Mouse (Mus musculus) forebrain, embryonic 10.5 days (tissue): Measurements from ENCODE around the gene Sypl. TPM values are rescaled to one million over a fixed set of nuclear protein-coding genes. Genes with fewer than 3 reads are reported as not detected.
A peak's percentile ranks its signal among the peaks of the same experiment; 100 is the strongest.

Experiments
- DNase-seq: peaks from one replicate; pipeline ENCODE4 v3.0.0-alpha.2; 2017; ENCODE audit warnings: low spot score; ENCODE audit errors: extremely low spot score
- H3K27ac ChIP-seq: fragments of 300-500 bp; sonication (generic); 2 replicates; pipeline ENCODE4 v1.5.1; 2016; ENCODE audit warnings: mild to moderate bottlenecking
- H3K27me3 ChIP-seq: fragments of 300-500 bp; sonication (generic); 2 replicates; pipeline ENCODE4 v1.6.1; 2016; ENCODE audit warnings: mild to moderate bottlenecking; ENCODE audit not compliant: poor library complexity, severe bottlenecking
- H3K36me3 ChIP-seq: fragments of 300-500 bp; sonication (generic); replicated peaks from 2 replicates; pipeline ENCODE4 v1.6.1; 2016; ENCODE audit warnings: mild to moderate bottlenecking, moderate library complexity
- H3K4me1 ChIP-seq: fragments of 300-500 bp; sonication (generic); 2 replicates; pipeline ENCODE4 v1.6.1; 2016
- H3K4me3 ChIP-seq: fragments of 300-500 bp; sonication (generic); 2 replicates; pipeline ENCODE4 v1.5.1; 2016; ENCODE audit warnings: mild to moderate bottlenecking, moderate library complexity
- H3K9me3 ChIP-seq: fragments of 300-500 bp; sonication (generic); 2 replicates; pipeline ENCODE4 v1.6.1; 2016; ENCODE audit warnings: mild to moderate bottlenecking, moderate library complexity
- WGBS: fragments of 180-500 bp; shearing (Covaris S2); methylation state at CpG from one replicate; pipeline ENCODE4 v1.1.7; 2016; 5-methylcytosine and 5-hydroxymethylcytosine counted together
- polyA plus RNA-seq: library from polyadenylated mRNA; unstranded; fragments of >200 nt; fragmentation: Nextera tagmentation; extraction: Ambion mirVana; gene quantifications from 2 replicates; pipeline ENCODE4 v1.2.1, GENCODE M21; 2016

The Sypl gene
- polyA plus RNA-seq, 1 experiment from 2014 or later: 48.6 TPM

DNA sequence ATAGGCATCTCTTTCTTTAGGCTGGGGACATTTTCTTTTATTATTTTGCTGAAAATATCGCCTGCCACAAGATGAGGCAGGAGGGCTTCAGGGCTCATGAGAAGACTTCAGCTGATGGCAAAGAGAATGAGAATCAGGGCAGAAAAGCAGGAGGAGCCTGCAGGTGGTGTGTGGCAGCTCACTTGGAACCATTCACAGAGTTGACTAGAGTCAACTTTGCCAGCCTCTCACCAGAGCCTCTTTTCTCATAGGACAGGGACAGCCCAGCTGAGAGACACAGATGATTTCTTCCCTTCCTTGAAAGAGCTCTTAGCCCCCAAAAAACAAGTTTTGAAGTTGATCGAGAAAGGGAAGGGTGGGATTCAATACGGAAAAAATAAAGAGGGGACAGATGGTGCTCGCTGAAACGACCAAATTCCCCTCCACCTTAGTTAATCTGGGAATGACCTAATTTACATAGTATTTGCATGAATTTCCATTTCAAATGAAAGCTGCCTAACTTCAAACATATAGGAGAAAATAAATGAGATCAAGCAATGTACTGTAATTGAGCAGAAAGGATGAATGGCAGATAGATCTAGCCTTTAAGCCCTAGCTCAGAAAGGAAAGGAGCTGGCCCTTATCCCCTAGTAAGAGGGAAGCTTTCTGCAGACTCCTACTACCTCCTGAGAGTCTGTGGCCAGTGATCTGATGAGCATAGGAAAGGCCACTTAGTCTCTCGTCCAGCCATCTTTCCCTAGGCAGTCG is 60.5 kb downstream of the Sypl start:
- Histone ChIP-seq H3K36me3 (no peaks in the 10 kb centered on the region), H3K4me3 (no peak overlapping the region), H3K27me3 (no peaks in the 10 kb centered on the region), H3K27ac (no peak overlapping the region), H3K4me1 (no peaks in the 10 kb centered on the region), H3K9me3 (no peaks in the 10 kb centered on the region)
- DNase-seq: no peak
- WGBS: 71% methylated on average over 7 of the region's 7 CpGs

DNA sequence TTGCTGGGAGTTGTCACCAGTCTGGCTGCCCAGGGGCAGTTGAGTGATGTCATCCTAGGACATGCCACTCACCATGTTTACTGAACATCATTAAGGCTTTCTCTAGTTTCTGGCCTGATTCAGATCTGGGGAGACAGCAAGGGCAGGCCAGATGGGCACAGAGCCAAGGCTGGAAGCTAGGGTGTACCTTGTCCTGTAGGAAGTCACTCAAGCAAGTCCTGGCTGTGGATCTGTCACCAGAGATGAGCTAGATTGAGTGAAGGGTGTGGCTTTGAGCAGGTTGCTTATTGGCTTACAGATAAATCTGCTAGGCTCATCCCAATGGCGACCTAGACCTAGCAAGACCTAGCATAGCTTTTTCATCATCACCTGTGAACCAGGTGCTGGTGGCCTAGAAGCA is 61.4 kb downstream of the Sypl start:
- Histone ChIP-seq H3K27me3 (no peaks in the 10 kb centered on the region), H3K4me1 (no peaks in the 10 kb centered on the region), H3K4me3 (no peak overlapping the region), H3K27ac (no peak overlapping the region), H3K36me3 (no peaks in the 10 kb centered on the region), H3K9me3 (no peaks in the 10 kb centered on the region)
- DNase-seq: no peak
- 73% methylated on average over 1 of the region's 1 CpGs for WGBS

DNA sequence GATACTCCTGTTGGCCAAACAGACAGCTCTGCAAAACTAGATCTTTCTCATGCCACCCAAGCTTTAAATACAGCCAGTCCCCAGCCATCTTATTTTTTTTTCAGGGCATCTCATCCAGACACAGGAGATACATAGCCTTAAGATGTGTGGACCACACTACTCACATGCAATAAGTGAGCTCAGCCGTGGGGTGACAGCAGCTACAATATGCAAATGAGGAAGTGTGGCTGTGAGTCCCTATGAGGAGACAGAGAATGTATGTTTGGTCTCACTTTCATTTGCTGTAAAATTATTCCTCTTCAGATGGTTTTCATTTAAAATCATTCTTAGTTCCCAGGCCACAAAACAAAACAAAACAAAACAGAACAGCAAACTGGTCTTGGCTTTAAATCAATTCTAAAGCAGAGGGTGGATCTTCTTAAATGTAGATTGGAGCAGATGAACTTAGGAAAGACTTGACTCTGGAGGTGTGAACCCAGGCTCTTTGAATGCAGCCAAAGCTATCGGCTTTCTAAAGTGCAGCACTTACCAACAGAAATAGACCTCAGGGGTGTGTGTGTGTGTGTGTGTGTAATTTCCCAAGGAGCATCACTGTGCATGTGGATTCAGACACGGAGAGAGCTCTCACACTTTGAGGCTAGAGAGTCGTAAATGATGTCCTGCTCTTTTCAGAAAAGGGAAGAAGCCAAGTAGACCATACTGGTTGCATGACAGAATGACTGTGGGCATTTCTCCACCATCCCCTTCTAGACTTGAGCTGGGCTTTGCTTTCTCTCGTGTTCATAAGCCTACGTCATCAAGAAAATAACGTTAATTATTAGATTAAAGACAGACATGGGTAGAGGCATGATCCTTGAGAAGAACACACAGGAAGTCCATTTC is 63.4 kb downstream of the Sypl start:
- H3K27ac ChIP-seq: no peak overlapping the region
- WGBS: 81% methylated on average over 7 of the region's 7 CpGs
- no peak for DNase-seq
- H3K36me3 ChIP-seq: no peaks in the 10 kb centered on the region
- no peaks in the 10 kb centered on the region for H3K27me3 ChIP-seq
- H3K4me3 ChIP-seq: no peak overlapping the region
- H3K9me3 ChIP-seq: no peaks in the 10 kb centered on the region
- H3K4me1 ChIP-seq: no peaks in the 10 kb centered on the region

DNA sequence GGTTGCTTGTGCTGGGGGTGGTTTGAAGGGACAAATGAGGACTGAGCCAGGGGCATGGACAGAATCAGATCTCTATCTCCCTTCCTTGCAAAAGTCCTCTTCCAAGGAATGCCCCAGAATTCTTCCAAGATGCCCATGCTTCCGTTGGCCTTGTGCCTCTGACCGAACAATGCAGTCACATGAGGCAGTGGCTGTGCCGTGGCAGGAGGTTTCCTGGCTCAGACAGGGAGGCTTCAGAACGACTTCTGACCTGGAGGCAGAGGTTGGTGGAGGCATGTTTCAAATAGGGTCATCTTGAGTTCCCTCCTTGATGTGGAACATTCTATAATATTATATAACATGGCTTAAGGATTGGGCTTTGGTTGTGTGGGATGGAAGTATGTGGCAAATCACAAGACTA is 64.9 kb downstream of the Sypl start:
- Histone ChIP-seq H3K27me3 (no peaks in the 10 kb centered on the region), H3K36me3 (no peaks in the 10 kb centered on the region), H3K4me1 (peaks cover 6% of the 10 kb centered on the region; the same call in 1 of the 2 replicates), H3K27ac (no peak overlapping the region), H3K9me3 (0 out of 2 replicates have a peak, but pooled peaks cover 3% of the 10 kb centered on the region), H3K4me3 (no peak overlapping the region)
- WGBS: 81% methylated on average over 4 of the region's 4 CpGs
- no peak for DNase-seq

DNA sequence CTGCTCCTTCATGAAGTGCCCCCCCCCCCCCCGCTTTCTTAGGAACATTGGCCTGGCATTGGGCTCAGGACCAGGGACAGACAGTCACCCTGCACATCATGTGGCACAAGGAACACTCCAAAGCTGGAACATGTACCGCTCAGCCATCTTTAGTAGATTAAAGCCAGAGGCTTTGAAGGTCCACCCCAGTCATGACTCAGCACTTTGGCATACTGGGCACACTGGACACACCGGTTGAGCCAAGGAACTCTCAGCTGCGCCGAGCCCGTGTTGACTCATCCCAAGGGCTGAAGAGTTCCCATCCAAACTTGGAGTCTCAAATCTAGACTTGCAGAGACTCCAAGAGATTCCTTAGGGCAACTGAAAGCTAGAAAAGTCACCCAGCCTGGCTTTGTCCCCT is 66.3 kb downstream of the Sypl start:
- 90% methylated on average over 6 of the region's 6 CpGs for WGBS
- H3K27me3 ChIP-seq: no peaks in the 10 kb centered on the region
- H3K4me1 ChIP-seq: peaks cover 6% of the 10 kb centered on the region; the same call in 1 of the 2 replicates
- H3K9me3 ChIP-seq: 0 out of 2 replicates have a peak, but pooled peaks cover 3% of the 10 kb centered on the region
- no peak for DNase-seq
- no peak overlapping the region for H3K4me3 ChIP-seq
- no peak overlapping the region for H3K27ac ChIP-seq
- H3K36me3 ChIP-seq: no peaks in the 10 kb centered on the region

DNA sequence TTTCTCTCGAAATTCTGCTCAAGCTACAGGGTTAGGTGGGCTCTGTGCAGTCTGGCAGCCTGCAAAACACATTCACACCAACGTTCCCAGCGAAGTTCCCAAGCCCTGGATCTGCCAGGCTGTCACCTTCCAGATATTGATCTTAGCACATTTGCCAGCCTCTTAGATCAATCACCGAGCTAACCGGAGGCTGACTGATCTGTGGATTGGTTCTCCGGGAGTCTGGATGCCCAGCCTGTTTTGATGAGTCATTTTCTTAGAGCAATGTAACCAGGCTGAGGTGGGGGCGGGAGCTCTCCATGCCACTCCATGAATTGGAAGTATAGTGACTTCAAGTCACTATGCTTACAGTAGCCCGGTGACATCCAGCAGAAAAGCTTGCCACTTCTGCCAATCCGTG is 67.4 kb downstream of the Sypl start:
- WGBS: 91% methylated on average over 9 of the region's 9 CpGs
- no peaks in the 10 kb centered on the region for H3K36me3 ChIP-seq

DNA sequence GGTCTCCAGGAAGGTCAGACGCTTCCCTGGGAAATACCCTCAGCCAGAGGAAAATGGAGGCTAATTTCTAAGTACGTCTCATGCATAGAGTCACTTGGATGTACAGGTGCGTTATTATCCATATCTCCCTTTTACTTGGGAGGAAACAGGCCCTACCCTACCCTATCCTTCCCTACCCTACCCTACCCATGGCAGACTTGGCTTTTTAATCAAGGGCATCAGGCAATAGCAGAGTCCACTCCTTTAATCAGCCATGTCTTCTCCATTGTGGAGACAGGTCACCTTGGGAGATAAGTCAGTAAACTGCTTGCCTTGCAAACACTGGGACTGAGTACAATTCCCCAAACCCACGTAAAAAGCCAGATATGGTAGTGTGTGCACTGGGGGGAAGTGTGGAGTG is 68.1 kb downstream of the Sypl start:
- DNase-seq: no peak

More for the DNA sequence above, 67.4 kb downstream of the Sypl start:
- H3K27ac ChIP-seq: no peak overlapping the region
- no peak overlapping the region for H3K4me3 ChIP-seq
- DNase-seq: no peak
- H3K9me3 ChIP-seq: 0 out of 2 replicates have a peak, but pooled peaks cover 3% of the 10 kb centered on the region
- H3K27me3 ChIP-seq: peaks cover 5% of the 10 kb centered on the region; the same call in 1 of the 2 replicates
- H3K4me1 ChIP-seq: peaks cover 6% of the 10 kb centered on the region; the same call in 1 of the 2 replicates

DNA sequence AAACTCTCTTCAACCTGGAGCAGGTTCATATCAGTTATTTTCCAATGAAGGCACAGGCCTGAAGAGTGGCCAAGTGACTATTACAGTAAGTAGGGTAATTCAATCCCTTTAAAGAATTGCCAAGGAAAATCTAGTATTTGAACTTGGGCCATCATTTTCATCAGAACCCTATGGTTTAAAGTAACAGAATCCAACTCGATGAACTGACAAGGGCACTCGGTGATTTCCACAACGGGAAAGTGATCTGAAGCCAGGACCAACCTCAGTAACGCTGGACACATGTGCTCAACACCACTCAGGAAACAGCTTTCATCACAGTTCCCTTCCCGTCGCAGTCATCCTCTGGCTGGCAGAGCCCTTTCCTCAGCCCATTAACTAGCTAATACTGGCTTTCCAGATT is 70.8 kb downstream of the Sypl start:
- Histone ChIP-seq H3K9me3 (0 out of 2 replicates have a peak, but pooled peaks cover 3% of the 10 kb centered on the region), H3K36me3 (no peaks in the 10 kb centered on the region), H3K4me3 (no peak overlapping the region), H3K27me3 (peaks cover 31% of the 10 kb centered on the region), H3K4me1 (peaks cover 24% of the 10 kb centered on the region), H3K27ac (no peak overlapping the region)
- no peak for DNase-seq
- 86% methylated on average over 6 of the region's 6 CpGs for WGBS

More for the DNA sequence above, 68.1 kb downstream of the Sypl start:
- Histone ChIP-seq H3K4me3 (no peak overlapping the region), H3K4me1 (peaks cover 6% of the 10 kb centered on the region; the same call in 1 of the 2 replicates), H3K9me3 (0 out of 2 replicates have a peak, but pooled peaks cover 3% of the 10 kb centered on the region), H3K36me3 (no peaks in the 10 kb centered on the region), H3K27ac (no peak overlapping the region), H3K27me3 (peaks cover 9% of the 10 kb centered on the region; the same call in 1 of the 2 replicates)
- 92% methylated on average over 4 of the region's 4 CpGs for WGBS

DNA sequence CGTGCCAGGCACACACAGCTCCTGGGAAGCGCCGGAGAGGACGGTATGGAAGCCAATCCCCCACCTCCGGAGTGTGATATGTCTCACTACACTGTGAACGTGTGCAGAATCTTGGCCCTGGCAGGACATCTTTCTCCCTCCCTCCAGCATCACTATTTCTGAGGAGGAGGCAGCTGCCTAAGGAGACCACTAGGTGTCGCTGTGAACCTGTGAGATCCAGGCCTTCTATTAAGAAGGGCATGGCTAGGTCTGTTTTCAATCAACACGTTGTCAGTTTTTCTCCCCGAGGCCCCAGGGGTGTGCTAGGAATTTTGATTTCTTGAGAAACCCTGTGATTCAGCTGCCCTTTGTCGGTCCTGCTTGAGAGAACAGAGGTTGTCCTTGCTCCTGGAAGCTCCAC is 73.4 kb downstream of the Sypl start:
- Histone ChIP-seq H3K4me1 (peaks cover 24% of the 10 kb centered on the region), H3K27ac (peak overlapping the region; percentile 53; the same call in 1 of the 2 replicates), H3K27me3 (peaks cover 31% of the 10 kb centered on the region), H3K4me3 (no peak overlapping the region; the same call in 1 of the 2 replicates), H3K9me3 (0 out of 2 replicates have a peak, but pooled peaks cover 3% of the 10 kb centered on the region), H3K36me3 (no peaks in the 10 kb centered on the region)
- peak; percentile 77 for DNase-seq
- 6% methylated on average over 10 of the region's 10 CpGs for WGBS

DNA sequence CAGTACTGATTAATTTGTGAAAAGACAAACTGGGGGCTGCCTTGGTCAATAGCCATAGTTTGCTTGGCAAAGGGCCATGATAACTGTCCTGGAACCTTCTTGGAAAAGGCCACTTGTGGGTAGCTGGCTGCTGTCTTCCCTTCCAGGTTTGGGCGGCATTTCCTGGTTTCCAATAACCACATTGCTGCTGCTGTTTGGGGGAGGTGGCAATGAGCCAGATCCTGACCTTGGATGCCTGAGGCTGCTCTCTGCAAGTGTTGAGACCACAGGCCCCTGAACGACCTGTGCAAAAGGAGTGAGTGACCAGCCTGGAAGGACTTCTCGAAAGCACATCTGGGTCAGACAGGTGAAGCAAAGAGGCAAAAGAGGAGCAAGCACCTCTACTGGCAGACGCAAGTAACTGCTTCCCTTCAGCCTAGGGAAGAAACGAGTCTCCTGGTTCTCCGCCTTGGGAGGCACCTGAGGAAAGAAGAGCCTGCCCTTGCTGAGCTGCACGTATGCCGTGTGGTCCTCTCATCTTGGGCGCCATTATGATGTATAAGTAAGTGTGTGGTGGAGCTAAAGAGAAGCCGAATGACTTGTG is 74.5 kb downstream of the Sypl start:
- no peak for DNase-seq
- Histone ChIP-seq H3K27me3 (peaks cover 39% of the 10 kb centered on the region), H3K4me3 (no peak overlapping the region), H3K4me1 (peaks cover 18% of the 10 kb centered on the region), H3K27ac (no peak overlapping the region), H3K36me3 (no peaks in the 10 kb centered on the region), H3K9me3 (no peaks in the 10 kb centered on the region)
- WGBS: 42% methylated on average over 10 of the region's 10 CpGs

DNA sequence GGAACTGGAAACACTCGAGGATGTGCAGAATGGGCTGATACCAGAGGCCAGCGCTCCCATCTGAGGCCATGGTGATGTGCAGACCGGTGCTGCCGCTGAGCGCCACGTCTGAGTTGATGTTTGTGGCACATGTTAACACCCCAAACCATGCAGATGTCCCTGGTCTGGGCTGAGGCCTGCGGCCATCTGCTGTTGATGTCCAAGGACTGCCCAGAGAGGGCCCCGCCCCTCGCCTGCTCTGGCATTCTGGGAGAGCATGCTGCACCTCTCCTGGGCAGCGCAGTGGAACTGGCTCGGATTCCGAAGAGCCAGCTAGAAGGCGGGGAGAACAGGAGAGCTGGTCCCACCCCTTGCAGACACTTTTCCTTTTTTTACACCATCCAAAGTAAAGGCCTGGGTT is 75.0 kb downstream of the Sypl start:
- no peaks in the 10 kb centered on the region for H3K36me3 ChIP-seq
- DNase-seq: no peak
- WGBS: 54% methylated on average over 13 of the region's 13 CpGs
- H3K27me3 ChIP-seq: peaks cover 44% of the 10 kb centered on the region
- no peaks in the 10 kb centered on the region for H3K9me3 ChIP-seq
- no peak overlapping the region for H3K27ac ChIP-seq
- H3K4me1 ChIP-seq: peaks cover 18% of the 10 kb centered on the region
- H3K4me3 ChIP-seq: no peak overlapping the region
